Mouse (Mus musculus) liver, adult 2 months (tissue): Measurements from ENCODE around the gene Arfgef3.

Experiments
- CTCF ChIP-seq: fragments of 200-500 bp; IDR thresholded peaks from 2 replicates; pipeline ENCODE4 v1.5.1; 2011; ENCODE audit warnings: low read depth, low read length, control low read depth
- POLR2A ChIP-seq: fragments of 200-500 bp; IDR thresholded peaks from 2 replicates; pipeline ENCODE4 v1.6.1; 2011; ENCODE audit warnings: low read length, control low read depth; ENCODE audit not compliant: insufficient read depth; ENCODE audit errors: extremely low read depth

- TF ChIP-seq CTCF: no peak
- TF ChIP-seq POLR2A: no peak
These were observed 206.9 kb downstream of the Arfgef3 start for GRCm38 (mm10) chr10:18536889-18537288.
